Mouse (Mus musculus): Measurements from ENCODE around the gene Spaca9. TPM values are rescaled to one million over a fixed set of nuclear protein-coding genes. Genes with fewer than 3 reads are reported as not detected.
A peak's percentile ranks its signal among the peaks of the same experiment; 100 is the strongest.

Gene Spaca9
- 6.5 and 9.6 TPM in 2 replicates for polyA plus RNA-seq (2015; fragmentation: Nextera tagmentation; extraction: Ambion mirVana)

DNA sequence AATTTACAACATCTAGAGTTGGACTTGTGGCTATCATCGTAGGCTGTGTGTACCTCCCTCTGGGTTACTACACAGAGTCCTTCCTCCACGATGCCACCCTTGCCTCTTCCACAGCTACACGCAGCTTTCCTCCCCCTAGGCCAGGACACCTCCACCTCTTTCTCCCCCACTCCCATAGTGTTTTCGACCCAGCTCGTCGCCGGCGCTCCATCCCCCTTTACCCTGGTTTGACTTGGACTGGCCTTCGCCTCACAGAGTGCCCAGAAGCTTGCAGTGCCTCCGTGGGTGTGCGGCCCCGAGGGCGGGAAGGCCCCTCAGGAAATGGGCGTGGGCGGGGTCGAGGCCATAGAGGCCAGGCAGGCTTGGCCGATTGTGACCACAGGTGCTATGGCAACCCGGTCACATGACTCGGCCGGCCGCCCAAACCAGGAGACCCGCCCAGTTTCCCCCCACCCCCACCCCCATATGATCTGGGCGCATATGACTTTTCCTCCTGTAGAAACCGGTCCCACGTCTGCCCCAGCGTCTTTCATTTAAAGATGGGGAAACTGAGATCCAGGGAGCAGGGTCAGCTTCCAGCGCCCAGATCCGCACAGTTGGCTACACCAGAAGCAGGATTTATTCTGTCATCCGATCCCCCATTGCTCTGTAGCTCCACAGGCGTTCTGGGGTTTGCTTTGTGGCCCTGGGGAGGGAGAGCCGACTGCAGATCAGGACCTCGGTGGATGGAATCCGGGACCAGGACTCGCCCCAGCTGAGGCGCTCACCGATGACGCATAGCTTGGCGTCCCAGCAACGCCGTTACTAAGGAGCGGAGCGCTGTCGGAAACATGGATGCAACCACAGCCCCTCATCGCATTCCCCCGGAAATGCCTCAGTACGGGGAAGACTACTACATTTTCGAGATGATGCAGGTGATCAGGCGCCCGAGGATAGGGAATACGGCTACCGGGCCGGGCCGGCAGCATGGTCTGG, at the start of gene Spaca9, which contains the start of gene Ak8:
Gene Spaca9 (minus strand): TSS at position 367 of the 975 bp plus-strand sequence.
Gene Ak8 (plus strand): TSS at position 804 of the 975 bp plus-strand sequence.
- Histone ChIP-seq H3K4me2 (ENCODE audit: low read depth, low read length) (peak within 1 kb of the TSS; percentile 93), H3K4me1 (replicated peaks; ENCODE audit: control insufficient read depth, insufficient read depth, low read length) (peaks cover 4% of the 10 kb centered on the region), H3K9ac (ENCODE audit: low read length) (peak within 1 kb of the TSS; percentile 79), H3K9me3 (ENCODE audit: control insufficient read depth, low read length) (no peaks in the 10 kb centered on the region), H3K4me3 (ENCODE audit: low read length) (peak within 1 kb of the TSS; percentile 73), H3K36me3 (ENCODE audit: control insufficient read depth, insufficient read depth, low read length) (no peaks in the 10 kb centered on the region), H3K27ac (ENCODE audit: low read length) (peak within 1 kb of the TSS; percentile 78), H3K27me3 (ENCODE audit: control insufficient read depth, insufficient read depth, low read depth, low read length) (no peaks in the 10 kb centered on the region)
- peak; percentile 90 for ATAC-seq (ENCODE audit: low read depth)
- under 1% methylated on average over 53 of the region's 53 CpGs for WGBS

DNA sequence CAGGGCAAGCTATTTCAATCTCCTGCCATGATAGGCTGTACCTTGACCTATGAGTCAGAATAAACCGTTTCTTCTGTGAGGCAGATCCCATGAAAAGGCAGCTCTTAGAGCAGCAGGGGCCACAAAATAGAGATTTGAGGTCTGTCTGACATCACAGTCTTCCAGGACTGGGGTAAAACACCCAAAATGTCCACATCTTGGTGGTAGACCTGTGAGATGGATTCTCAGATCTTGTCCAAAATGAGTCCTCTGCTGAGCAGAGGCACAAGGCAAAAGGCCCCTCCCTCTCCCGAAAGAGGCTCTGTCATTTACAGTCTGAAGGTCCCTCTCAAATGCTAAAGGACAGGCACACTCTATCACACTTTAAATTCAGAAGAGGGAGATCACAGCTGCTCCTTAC, 48.2 kb upstream of the Spaca9 start:
- ATAC-seq (ENCODE audit: low read depth), result no peak

DNA sequence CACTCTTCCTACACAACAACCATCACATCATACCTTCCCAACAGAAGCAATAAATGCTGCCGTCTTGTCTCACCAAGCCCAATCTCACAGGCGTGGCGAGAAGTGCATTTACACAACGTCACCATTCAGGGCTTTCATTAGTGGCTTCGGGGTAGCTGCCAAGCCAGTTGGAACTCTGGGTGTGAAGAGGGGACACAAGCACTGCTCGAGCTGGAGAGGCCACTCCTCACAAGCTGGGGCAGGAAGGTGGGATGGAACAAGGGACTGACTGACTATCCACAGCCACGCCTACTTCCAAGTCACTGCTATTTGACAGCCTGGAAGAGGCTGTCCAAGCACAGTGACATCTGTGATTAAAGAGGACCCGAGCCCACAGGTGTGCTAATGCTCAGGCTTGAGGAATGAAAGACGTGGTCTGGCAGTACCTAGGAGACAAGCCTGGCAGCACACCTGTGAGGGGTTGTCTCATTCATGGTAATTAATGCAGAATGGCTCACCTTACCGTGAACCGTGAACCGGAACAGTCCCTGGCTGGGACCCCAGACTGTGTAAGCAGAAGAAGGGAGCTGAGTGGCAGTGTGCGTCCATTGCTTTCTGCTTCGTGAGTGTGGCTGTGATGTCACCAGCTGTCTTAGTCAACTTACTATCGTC, 47.3 kb upstream of the Spaca9 start:
- H3K36me3 ChIP-seq (ENCODE audit: control insufficient read depth, insufficient read depth, low read length), result no peaks in the 10 kb centered on the region
- peaks cover 8% of the 10 kb centered on the region; the same call in 1 of the 2 replicates for H3K27me3 ChIP-seq (ENCODE audit: control insufficient read depth, insufficient read depth, low read depth, low read length)
- no peaks in the 10 kb centered on the region for H3K9me3 ChIP-seq (ENCODE audit: control insufficient read depth, low read length)
- no peak overlapping the region for H3K9ac ChIP-seq (ENCODE audit: low read length)
- H3K27ac ChIP-seq (ENCODE audit: low read length), result peak overlapping the region; percentile 78
- H3K4me2 ChIP-seq (ENCODE audit: low read depth, low read length), result peak overlapping the region; percentile 32; the same call in 1 of the 2 replicates
- no peak overlapping the region for H3K4me3 ChIP-seq (ENCODE audit: low read length)
- peak; percentile 93 for ATAC-seq (ENCODE audit: low read depth)
- peaks cover 7% of the 10 kb centered on the region for H3K4me1 ChIP-seq (replicated peaks; ENCODE audit: control insufficient read depth, insufficient read depth, low read length)
- WGBS, result 39% methylated on average over 15 of the region's 15 CpGs

More for the DNA sequence above, 48.2 kb upstream of the Spaca9 start:
- Histone ChIP-seq H3K36me3 (ENCODE audit: control insufficient read depth, insufficient read depth, low read length) (no peaks in the 10 kb centered on the region), H3K4me2 (ENCODE audit: low read depth, low read length) (no peak overlapping the region), H3K27me3 (ENCODE audit: control insufficient read depth, insufficient read depth, low read depth, low read length) (peaks cover 8% of the 10 kb centered on the region; the same call in 1 of the 2 replicates), H3K27ac (ENCODE audit: low read length) (no peak overlapping the region), H3K9ac (ENCODE audit: low read length) (no peak overlapping the region), H3K4me1 (replicated peaks; ENCODE audit: control insufficient read depth, insufficient read depth, low read length) (peaks cover 7% of the 10 kb centered on the region), H3K9me3 (ENCODE audit: control insufficient read depth, low read length) (no peaks in the 10 kb centered on the region), H3K4me3 (ENCODE audit: low read length) (no peak overlapping the region)
- 81% methylated on average over 2 of the region's 2 CpGs for WGBS

DNA sequence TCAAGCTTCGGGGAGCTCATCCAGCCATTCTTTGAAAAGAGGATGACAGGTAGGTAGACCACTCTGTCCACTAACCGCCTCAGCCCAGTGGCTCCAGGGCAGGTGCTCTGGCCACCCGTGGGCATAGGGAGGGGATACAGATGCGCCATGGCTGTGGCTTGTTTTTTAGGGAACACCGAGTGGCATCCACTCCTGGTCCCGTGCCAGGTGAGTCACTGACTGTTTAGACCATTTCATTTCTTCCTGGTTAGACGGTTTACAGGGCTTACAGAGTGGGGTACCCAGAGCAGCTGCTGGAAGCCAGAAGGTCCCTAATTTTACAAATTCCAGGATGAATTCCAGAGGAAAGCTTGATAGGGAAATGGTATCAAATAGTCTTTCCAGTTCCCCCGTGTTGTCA, 43.2 kb upstream of the Spaca9 start:
- 59% methylated on average over 8 of the region's 8 CpGs for WGBS
- Histone ChIP-seq H3K27ac (ENCODE audit: low read length) (no peak overlapping the region), H3K4me3 (ENCODE audit: low read length) (no peak overlapping the region), H3K4me1 (replicated peaks; ENCODE audit: control insufficient read depth, insufficient read depth, low read length) (peaks cover 7% of the 10 kb centered on the region; the same call in 1 of the 2 replicates), H3K4me2 (ENCODE audit: low read depth, low read length) (no peak overlapping the region), H3K9ac (ENCODE audit: low read length) (no peak overlapping the region), H3K9me3 (ENCODE audit: control insufficient read depth, low read length) (no peaks in the 10 kb centered on the region), H3K36me3 (ENCODE audit: control insufficient read depth, insufficient read depth, low read length) (no peaks in the 10 kb centered on the region), H3K27me3 (ENCODE audit: control insufficient read depth, insufficient read depth, low read depth, low read length) (no peaks in the 10 kb centered on the region)
- ATAC-seq (ENCODE audit: low read depth), result no peak

DNA sequence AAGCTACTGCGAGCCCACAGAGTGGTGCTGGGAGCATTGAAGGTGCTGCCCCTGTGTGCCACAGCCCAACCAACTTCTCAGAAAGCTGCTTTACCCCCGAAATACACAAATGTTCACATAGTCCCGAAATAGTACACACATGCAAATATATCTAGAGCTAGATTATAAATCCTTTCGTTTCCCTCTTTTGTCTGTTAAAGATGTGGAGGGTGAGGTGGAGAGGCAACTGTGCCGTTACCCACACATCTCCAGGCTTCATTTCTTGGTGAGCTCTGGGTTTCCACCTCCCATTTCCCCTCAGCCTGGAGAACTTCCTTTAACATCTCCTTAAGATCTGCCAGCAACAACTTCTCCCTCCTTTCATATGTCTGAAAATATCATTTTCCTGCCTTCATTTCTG, 40.6 kb upstream of the Spaca9 start:
- no peak for ATAC-seq (ENCODE audit: low read depth)
- Histone ChIP-seq H3K9me3 (ENCODE audit: control insufficient read depth, low read length) (no peaks in the 10 kb centered on the region), H3K9ac (ENCODE audit: low read length) (no peak overlapping the region), H3K27ac (ENCODE audit: low read length) (no peak overlapping the region), H3K27me3 (ENCODE audit: control insufficient read depth, insufficient read depth, low read depth, low read length) (no peaks in the 10 kb centered on the region), H3K36me3 (ENCODE audit: control insufficient read depth, insufficient read depth, low read length) (no peaks in the 10 kb centered on the region), H3K4me1 (replicated peaks; ENCODE audit: control insufficient read depth, insufficient read depth, low read length) (no peaks in the 10 kb centered on the region), H3K4me2 (ENCODE audit: low read depth, low read length) (no peak overlapping the region), H3K4me3 (ENCODE audit: low read length) (no peak overlapping the region)
- WGBS, result 78% methylated on average over 5 of the region's 5 CpGs

DNA sequence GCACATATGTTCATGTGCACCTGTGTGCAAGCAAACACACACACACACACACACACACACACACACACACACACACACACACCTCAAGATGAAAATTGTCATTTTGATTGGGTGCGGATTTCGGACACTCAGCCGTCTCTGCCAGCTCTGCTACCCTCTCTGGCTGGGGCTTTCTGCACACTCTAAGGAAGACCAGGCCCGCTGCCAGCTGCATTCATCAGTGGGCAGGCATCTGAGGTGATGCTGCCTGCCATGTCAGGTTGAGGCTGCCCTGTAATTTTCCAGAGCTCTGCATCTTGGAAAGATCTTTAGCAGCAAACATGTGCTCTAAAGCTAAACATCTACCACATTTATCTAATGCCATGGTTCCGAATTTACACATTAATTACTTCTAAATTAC, 37.6 kb upstream of the Spaca9 start:
- Histone ChIP-seq H3K36me3 (ENCODE audit: control insufficient read depth, insufficient read depth, low read length) (no peaks in the 10 kb centered on the region), H3K27me3 (ENCODE audit: control insufficient read depth, insufficient read depth, low read depth, low read length) (no peaks in the 10 kb centered on the region), H3K4me1 (replicated peaks; ENCODE audit: control insufficient read depth, insufficient read depth, low read length) (no peaks in the 10 kb centered on the region), H3K9me3 (ENCODE audit: control insufficient read depth, low read length) (no peaks in the 10 kb centered on the region), H3K27ac (ENCODE audit: low read length) (no peak overlapping the region), H3K9ac (ENCODE audit: low read length) (no peak overlapping the region), H3K4me3 (ENCODE audit: low read length) (no peak overlapping the region), H3K4me2 (ENCODE audit: low read depth, low read length) (no peak overlapping the region)
- 83% methylated on average over 5 of the region's 5 CpGs for WGBS
- ATAC-seq (ENCODE audit: low read depth), result no peak

DNA sequence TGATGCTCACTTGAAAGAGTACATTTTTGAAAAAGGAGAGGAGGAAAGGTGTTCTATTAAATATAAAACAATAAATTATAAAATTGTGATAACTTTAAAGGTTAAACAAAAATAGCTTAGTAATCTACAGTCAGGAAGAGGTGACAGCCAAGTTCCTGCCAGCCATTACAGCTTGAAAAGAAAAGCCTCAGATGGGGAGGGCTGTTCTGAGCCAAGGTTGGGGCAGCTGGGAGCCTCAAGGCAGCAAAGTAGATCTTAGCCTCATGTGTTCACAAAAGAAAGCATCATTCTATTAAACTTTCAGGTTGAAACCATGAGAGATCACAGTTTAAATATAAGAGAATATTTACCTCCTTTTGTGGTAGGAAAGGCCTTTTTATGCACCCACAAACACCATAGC, 31.1 kb upstream of the Spaca9 start:
- Histone ChIP-seq H3K36me3 (ENCODE audit: control insufficient read depth, insufficient read depth, low read length) (no peaks in the 10 kb centered on the region), H3K9ac (ENCODE audit: low read length) (no peak overlapping the region), H3K4me3 (ENCODE audit: low read length) (no peak overlapping the region), H3K27me3 (ENCODE audit: control insufficient read depth, insufficient read depth, low read depth, low read length) (no peaks in the 10 kb centered on the region), H3K27ac (ENCODE audit: low read length) (no peak overlapping the region), H3K4me1 (replicated peaks; ENCODE audit: control insufficient read depth, insufficient read depth, low read length) (no peaks in the 10 kb centered on the region), H3K9me3 (ENCODE audit: control insufficient read depth, low read length) (no peaks in the 10 kb centered on the region), H3K4me2 (ENCODE audit: low read depth, low read length) (no peak overlapping the region)
- ATAC-seq (ENCODE audit: low read depth), result no peak

DNA sequence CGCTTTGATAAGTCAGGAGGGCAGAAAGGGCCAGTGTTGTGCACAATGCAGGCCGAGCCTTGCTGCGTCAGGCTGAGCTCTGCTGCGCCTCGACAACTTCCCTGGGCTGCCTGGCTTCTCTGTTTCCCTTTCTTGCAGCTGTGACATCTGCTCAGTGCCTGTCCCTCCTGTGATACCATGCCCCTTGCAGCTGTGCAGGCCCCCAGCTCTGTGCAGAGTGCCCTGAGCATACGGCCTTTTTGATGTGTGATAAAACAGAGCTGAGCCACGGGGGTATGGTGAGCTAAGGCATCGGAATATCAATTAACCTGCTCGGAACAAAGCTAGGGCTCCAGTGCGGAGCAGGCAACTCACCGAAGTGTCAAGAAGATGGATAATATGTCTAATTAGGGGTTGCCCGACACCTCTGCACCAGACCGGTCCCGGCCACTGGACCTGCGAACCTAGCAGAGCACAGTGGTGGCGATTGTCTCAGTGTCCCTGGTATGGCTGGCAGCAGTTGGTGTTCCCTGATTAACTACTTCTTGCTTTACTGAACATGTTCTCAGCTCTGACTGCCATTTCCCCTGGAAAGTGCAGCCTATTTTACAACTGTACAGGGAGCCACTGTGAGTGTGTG, 28.4 kb upstream of the Spaca9 start:
- Histone ChIP-seq H3K9me3 (ENCODE audit: control insufficient read depth, low read length) (no peaks in the 10 kb centered on the region), H3K4me1 (replicated peaks; ENCODE audit: control insufficient read depth, insufficient read depth, low read length) (no peaks in the 10 kb centered on the region; the same call in 1 of the 2 replicates), H3K4me3 (ENCODE audit: low read length) (no peak overlapping the region), H3K27me3 (ENCODE audit: control insufficient read depth, insufficient read depth, low read depth, low read length) (no peaks in the 10 kb centered on the region), H3K27ac (ENCODE audit: low read length) (no peak overlapping the region; the same call in 1 of the 2 replicates), H3K4me2 (ENCODE audit: low read depth, low read length) (no peak overlapping the region), H3K36me3 (ENCODE audit: control insufficient read depth, insufficient read depth, low read length) (no peaks in the 10 kb centered on the region), H3K9ac (ENCODE audit: low read length) (no peak overlapping the region)
- 50% methylated on average over 16 of the region's 16 CpGs for WGBS
- ATAC-seq (ENCODE audit: low read depth), result no peak

DNA sequence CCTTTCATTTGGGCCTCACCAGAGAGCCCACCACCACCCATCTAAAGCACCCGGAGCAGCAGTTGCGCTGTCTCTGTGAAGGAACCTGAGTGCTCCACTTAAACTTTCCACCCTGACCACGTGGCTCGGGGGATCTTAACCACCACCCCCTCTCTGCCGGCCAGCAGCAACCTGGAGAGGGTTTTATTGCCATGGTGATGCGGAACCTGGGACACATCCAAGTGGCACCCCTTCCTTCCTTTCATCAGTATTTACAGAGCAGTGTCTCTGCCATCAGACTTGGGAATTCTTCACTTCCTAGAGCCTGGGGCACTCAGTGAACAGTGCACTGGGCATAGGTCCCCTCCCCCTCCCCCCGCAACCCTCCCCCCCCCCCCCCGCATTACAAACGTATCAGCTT, 24.4 kb upstream of the Spaca9 start:
- H3K4me1 ChIP-seq (replicated peaks; ENCODE audit: control insufficient read depth, insufficient read depth, low read length), result no peaks in the 10 kb centered on the region; the same call in 1 of the 2 replicates
- no peaks in the 10 kb centered on the region for H3K27me3 ChIP-seq (ENCODE audit: control insufficient read depth, insufficient read depth, low read depth, low read length)
- H3K27ac ChIP-seq (ENCODE audit: low read length), result no peak overlapping the region
- H3K36me3 ChIP-seq (ENCODE audit: control insufficient read depth, insufficient read depth, low read length), result no peaks in the 10 kb centered on the region
- H3K4me3 ChIP-seq (ENCODE audit: low read length), result no peak overlapping the region
- peak overlapping the region; percentile 2; the same call in 1 of the 2 replicates for H3K4me2 ChIP-seq (ENCODE audit: low read depth, low read length)
- no peaks in the 10 kb centered on the region for H3K9me3 ChIP-seq (ENCODE audit: control insufficient read depth, low read length)
- H3K9ac ChIP-seq (ENCODE audit: low read length), result no peak overlapping the region
- WGBS, result 37% methylated on average over 8 of the region's 9 CpGs
- peak; percentile 80 for ATAC-seq (ENCODE audit: low read depth)
